Mouse (Mus musculus) frontal cortex, postnatal 36 days (tissue): ENCODE results near the gene Rpe65.
A peak's percentile ranks its signal among the peaks of the same experiment; 100 is the strongest.

Source experiments
- DNase-seq, 2 experiments: peaks; one replicate each; pipeline ENCODE4 v3.0.0; 2022; ENCODE audit warnings: low spot score in 2 of 2

The Rpe65 gene

DNA sequence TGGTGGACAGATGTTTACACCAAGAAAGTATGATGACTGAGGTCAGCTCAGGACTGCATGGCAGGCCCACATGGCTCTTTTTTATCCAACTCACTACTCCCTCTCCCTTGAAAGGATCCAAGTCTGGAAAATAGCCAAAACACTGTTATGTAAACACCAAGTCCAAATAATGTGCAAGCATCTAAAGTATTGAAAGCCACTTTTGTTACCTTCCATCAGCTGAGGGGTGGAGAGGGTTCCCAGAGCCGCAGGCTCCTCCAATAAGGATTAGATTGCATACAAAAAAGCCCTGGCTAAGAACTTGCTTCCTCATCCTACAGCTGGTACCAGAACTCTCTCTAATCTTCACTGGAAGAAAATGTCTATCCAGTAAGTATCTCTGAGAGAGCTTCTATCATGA lies at the start of gene Rpe65:
Rpe65 (plus strand) TSS at position 301 of the 400 bp plus-strand sequence.
- DNase-seq, result no peak

DNA sequence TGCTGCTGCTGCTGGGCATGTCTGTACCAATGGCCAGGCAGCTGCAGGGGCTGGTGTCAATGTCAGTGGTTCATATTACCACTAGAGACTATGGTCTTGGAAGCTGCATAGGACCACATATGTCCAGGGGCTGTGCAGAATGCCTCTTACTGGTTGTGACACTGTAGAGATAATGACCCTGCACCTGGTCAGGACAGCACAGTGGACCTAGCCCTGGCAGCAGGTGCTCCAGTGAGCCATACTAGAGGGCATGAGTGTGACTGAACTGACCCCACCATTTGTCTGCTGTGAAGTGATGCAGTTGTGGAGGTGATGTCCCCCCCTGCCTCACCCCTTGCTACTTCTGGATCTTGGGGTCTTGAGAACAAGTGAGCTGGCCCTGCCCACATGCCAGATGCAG lies 48.8 kb upstream of the Rpe65 start:
- DNase-seq, result no peak

DNA sequence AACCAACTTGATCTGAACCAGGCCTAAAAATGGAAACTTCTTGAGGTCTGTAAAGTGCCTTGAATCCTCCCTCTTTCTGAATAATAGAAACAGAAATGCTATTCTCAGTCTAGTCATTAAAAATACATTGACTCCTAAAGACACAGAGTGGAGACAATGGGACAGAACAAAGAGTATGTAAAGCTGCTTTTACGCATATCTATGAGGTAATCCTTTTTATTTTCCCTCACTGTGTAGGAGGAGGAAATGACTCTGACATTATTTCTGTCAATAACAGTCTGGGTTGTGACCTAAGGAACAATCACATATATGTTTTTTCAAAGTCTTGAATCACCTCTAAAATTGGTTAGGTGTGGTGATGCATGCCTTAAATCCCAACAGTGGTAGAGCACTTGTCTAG lies 16.0 kb downstream of the Rpe65 start:
- no peak for DNase-seq

DNA sequence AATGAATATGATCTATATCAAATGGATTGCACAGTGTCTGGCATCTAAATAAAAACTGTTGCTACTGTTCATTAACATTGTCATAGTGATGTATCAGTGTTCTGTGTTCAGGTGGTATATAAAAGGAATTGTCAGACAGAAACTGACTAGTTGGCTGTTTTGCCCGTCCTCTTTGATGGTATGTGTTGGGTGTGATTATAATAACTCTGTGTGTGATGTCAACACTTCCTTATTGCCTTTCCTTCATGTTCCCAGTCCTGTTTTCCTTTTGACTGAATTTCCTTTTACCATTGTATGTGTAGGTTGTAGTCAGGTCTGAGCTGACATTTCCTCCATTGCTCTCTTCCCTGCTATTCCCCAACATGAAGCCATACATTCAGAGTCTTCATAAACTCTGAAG lies 22.1 kb downstream of the Rpe65 start:
- DNase-seq, result no peak

DNA sequence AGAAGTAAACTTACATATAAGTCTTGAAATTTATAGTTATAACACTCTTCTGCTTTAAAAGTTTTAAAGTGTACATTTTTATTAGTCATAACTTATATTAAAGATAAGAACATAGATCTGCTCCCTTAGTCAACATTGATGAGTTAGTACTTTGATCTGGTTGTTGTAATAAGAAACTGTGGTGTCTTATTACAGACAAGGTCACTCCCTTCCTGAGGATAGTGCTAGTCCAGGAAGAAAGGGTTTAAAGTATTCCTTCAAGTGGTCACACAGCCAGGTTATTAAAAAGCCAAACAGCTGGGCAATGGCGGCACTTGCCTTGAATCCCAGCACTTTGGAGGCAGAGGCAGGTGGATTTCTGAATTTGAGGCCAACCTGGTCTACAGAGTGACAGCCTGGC lies 25.0 kb downstream of the Rpe65 start:
- DNase-seq, result no peak

DNA sequence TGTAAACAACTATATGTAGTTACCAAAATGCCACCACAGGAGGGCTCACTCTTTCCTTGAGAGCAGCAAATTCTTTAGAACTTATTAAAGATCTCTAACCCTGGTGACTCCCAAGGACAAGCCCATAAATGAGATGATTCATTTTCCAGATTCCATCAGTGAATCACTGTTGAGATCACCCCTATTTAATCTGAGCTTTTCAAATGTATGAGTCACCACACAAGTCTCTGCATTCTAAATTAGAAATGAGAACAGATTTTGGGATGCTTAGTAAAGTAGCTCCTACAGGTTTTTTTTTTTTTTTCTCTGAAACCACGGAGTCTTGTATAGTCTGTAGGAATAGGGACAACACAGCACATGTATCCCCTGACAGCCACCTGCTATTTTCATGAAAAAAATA lies 61.8 kb downstream of the Rpe65 start:
- DNase-seq, result peak in 1 of 2 experiments; percentile 9

DNA sequence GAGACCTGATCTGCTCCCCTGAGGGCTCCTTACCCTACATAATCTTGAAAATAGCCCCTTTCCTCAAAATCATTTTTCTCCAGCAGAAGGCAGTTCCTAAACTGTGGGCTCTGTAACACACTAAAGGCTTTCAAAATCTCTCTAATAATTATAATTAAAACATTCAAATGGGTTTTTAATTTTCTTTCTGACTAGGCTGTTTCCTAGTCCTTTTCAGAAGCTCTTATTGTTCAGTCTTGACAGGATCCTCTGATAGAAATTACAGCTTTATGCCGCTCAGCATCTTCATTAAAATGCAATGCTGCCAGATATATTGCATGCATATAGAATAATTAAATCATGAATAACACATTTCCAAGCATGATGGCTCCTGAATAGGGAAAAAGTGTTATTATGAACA lies 64.4 kb downstream of the Rpe65 start:
- DNase-seq, result no peak
